Mouse (Mus musculus) CD4-positive helper T cell, adult 2 months (primary cell): ENCODE results near the gene Tbc1d14.
A peak's percentile ranks its signal among the peaks of the same experiment; 100 is the strongest.

Experiments used
- DNase-seq: peaks from one replicate; pipeline ENCODE4 v3.0.0-alpha.2; 2012; ENCODE audit warnings: low read depth, missing footprints, low spot score

The Tbc1d14 gene

GRCm38 (mm10) chr5:36553886-36554285 lies 39.2 kb downstream of the Tbc1d14 start:
- DNase-seq: peak; percentile 72

- peak; percentile 42 for DNase-seq
Observed at GRCm38 (mm10) chr5:36553056-36553606, 39.9 kb downstream of the Tbc1d14 start.

DNA sequence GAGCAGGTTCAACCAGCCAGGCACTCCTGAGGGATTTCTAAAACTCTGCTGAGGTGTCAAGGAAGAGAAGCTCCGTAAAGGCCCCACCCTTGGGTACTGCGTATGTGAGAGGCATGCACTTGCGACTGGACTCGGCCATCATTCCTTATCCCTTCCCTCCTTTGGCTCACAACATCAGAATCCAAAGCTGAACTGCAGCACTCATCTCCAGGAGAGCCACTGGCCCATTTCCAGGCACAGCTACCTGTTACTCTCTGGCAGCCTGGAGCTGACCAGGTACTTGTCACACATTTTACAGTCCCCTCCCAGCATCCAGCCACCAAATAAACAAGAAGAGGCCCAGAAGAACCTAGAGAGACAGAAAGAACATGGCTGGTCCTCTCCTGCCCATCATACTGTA lies 40.7 kb downstream of the Tbc1d14 start:
- no peak for DNase-seq

GRCm38 (mm10) chr5:36549243-36549642 lies 43.8 kb downstream of the Tbc1d14 start:
- no peak for DNase-seq

DNA sequence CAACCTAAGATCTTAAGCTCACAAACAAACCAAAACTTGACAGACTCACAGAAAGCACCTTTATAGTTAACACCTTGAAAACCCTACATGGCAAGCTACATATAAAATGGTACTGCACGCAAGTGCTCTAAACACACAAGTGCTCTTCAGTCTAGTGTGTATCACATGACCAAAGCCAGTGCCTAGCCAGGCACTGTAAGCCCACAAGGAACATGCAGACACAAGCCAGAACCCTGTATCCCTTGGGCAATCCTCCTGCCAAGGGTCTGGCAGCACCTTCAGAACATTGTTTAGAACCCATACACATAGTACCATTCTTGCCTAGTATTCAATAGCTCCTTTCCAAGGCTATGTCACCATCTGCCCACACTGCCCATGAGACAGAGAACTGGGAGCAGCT lies 48.3 kb downstream of the Tbc1d14 start:
- DNase-seq: no peak

DNA sequence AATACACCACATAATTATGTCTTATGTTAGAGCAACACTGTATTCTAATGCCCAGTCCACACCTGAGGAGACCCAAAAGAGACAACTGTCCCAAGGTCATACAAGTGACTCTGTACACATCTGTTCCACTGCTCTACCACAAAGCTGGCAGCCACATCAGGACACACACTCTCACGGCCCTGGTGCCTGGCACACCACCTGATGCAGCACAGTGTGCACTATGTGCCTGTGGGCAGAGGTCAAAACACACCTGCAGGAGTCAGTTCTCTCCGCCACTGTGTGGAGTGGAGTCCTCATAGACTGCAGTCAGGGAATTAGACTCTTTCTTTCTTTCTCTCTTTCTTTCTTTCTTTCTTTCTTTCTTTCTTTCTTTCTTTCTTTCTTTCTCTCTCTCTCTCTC lies 52.1 kb downstream of the Tbc1d14 start:
- DNase-seq: no peak

DNA sequence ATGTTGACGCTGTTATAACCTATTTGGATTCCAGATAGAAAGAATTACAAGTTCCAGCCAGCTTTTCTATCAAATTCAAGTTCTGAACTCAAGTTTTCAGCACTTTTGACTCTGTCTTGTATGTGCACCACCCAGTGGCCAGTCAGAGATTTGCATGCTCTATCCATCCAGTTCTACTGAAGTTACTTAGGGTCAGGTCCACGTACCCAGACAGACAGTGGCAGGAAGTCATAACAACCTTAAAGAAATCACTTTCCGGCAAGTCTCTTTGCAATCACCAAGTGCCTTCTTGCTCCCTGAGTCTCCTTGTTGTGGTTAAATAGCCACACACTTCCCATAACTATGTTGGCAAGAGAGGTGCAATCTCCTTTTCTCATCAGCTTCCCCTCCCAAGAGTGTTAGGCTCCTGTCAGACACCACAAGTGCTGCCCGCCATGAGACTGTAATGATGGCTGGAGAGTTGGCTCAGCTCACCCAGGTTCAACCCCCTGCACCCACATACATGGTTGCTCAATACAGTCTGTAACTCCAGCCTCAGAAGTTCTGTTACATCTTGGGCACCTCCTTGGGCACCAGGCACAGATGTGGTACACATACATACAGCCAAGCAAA lies 54.4 kb downstream of the Tbc1d14 start:
- DNase-seq: peak; percentile 82

GRCm38 (mm10) chr5:36536424-36536823 lies 56.7 kb downstream of the Tbc1d14 start:
- DNase-seq: no peak

DNA sequence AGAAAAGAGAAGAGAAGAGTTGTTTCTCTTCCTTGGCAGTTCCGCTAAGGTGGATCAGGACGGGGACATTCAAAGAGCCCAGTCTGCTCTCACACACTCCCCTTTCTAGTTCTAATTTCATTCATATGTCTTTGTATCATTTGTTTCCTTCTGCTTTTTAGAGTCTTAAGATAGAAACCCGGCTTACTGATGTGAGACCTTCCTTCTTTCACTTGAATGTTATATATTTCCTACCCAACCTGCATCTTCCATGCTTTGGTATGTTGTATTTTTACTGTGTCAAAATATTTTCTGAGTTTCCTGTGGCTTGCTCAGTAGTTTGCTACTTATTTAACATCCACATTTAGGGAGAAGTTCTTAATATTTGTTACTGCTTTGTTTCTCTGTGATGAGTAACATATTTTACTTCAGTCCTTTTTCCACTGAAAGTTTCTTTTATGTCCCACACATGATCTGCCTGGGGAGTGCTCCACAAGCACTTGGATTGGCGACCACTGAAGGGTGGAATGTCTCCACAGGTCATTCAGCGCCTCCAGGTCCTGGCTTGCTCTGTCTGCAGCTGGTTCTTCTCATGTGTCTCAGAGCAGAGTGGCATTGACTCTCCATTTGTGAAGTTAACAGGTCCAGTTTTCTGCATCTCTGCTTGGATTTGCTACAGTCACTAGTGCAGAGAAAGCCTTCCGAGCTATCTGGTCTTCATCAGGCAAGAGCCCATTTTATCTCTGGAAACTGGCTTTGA lies 57.5 kb downstream of the Tbc1d14 start:
- DNase-seq: no peak

DNA sequence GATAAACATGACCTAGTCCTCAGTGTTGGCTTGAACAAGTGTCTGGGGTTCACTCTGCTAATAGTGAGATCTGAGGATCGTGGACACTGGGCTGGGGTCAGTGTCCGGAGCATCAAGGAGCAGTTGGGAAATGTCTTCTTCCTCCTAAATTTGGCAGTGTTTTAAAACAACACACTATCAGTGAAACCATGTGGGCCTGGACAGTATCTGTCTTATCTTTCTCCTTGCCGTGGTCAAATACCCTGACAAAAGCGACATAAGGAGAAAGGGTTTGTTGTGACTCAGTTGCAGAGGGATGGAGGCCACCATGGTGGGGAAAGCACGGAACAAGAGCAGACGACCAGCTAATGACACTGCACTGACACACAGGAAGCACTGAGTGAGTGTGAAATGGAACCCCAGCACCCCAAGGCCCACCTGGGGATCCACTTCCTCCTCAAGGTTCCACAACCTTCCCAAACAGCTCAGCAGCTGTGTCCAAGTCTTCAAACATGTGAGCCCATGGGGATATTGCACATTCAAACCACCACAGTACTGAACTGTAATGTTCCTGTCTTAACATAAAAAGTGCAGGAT lies 58.5 kb downstream of the Tbc1d14 start:
- no peak for DNase-seq

DNA sequence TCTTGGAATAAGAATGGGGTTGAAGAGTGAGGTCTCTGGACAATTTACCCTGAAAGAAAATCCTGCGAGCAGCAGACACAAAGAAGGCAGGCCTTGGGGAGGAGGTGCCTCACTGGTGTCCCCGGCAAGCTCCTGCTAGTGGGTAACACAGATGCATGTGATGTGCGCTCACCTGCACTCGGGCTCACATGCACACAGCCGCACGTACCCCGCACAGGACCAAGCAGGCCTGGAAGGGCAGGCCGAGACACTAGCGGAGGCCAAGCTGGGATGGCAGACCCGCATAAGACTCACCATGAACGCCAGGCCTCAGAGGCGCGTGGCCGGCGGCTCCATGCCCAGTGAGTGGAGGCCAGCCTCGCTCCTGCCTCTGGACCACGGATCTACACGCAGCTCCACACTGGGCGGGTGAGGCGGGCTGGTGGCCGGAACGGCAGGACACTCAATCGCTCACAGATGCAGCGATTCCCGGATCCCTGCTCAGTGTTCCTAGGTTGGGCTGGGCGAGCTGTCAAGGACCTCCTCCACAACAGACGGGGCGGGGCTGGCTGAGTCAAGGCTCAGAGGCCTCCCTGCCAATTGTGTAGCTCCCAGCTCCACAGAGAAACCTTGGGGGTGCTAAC lies 62.8 kb downstream of the Tbc1d14 start:
- DNase-seq: peak; percentile 54

GRCm38 (mm10) chr5:36529698-36530097 lies 63.4 kb downstream of the Tbc1d14 start:
- no peak for DNase-seq

GRCm38 (mm10) chr5:36526921-36527320 lies 66.2 kb downstream of the Tbc1d14 start:
- DNase-seq: no peak

DNA sequence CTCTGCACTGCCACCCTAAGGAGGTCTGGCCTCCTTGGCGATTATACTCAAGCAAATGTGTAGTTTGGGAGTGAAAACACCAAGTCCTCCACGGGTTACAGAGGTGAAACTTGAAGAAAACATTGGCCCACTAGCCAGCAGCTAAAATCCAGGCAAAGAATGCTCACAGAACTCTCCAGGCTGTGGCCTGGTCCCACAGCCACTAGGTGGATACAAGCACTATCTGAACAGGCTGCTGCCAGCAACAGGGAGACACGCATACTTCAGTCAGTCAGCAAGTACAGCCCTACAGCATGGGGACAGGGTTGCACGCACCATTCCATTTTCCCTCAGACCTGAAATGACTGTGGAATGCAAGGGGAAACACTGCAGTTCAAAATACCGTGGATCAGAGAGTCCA lies 66.8 kb downstream of the Tbc1d14 start:
- DNase-seq: no peak

DNA sequence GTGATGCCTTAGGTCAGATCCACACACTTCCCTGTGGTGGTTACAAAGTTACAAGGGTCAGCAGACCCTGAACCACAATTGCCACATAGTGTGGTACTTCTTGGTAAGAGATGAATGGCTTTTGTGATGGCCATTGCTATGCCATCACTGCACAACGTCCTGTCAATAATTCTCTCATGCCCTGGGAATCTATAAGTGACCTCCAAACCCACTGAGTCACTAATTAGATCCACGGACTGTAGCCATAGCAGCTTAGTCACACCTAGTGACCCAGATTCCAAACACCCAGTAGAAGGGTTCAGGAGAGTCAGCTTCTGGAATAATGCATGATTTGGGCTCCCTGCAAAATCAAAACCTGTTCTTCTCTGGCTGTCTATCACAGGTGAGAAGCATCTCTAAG lies 67.9 kb downstream of the Tbc1d14 start:
- no peak for DNase-seq

- DNase-seq: no peak
Observed at GRCm38 (mm10) chr5:36523219-36523703, 69.8 kb downstream of the Tbc1d14 start.

GRCm38 (mm10) chr5:36522782-36523181 lies 70.3 kb downstream of the Tbc1d14 start:
- no peak for DNase-seq

GRCm38 (mm10) chr5:36519751-36520150 lies 73.3 kb downstream of the Tbc1d14 start:
- DNase-seq: no peak

GRCm38 (mm10) chr5:36517596-36517995 lies 75.5 kb downstream of the Tbc1d14 start:
- DNase-seq: no peak

DNA sequence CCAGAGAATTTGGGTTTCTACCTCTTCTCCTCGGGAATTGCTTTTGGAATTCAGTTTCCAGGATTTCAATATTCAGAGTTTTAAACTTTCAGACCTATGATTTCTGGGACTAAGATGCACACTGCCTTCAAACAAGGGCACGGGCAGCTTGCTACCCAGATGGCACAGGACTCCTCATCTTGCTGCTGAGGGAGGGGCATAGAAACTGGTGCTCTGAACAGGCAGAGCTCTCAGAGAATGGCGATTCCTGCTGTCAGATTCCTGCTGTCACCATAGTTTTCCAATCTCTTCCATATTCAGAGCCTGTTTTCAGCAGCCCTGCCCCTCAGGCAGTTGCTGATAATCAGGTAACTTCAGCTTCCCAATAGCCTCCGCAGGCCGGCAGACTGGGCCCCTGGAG lies 77.5 kb downstream of the Tbc1d14 start:
- no peak for DNase-seq

DNA sequence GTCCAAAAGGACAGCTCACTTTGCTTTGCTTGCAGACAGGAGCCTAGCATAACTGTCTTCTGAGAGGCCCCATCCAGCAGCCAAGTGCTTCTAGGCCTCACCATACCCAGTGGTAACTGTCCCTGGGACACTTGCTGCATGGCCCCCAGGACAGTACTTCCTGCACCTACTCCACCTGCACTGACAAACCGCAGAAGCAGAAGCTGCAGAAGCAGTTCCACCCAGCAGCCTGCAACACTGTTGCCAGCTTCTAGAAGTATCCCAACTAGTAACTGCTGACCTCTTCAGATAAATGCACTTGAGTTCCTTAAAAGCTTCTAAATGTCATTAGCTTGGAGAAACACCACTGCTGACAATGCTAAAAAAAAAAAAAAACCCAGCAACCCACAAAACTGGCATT lies 78.0 kb downstream of the Tbc1d14 start:
- DNase-seq: no peak

- DNase-seq: no peak
Observed at GRCm38 (mm10) chr5:36510956-36511355, 82.1 kb downstream of the Tbc1d14 start.
